Mouse (Mus musculus) ES-E14 (cell line): ENCODE data around the gene Txndc17. TPM values are rescaled to one million over a fixed set of nuclear protein-coding genes. Genes with fewer than 3 reads are reported as not detected.

Source experiments
- DNase-seq: peaks from one replicate; pipeline ENCODE4 v3.0.0-alpha.2; 2013; ENCODE audit warnings: low read depth, low spot score
- H3K27ac ChIP-seq: 2 replicates; pipeline ENCODE4 v1.5.1; 2012; ENCODE audit warnings: low read depth, mild to moderate bottlenecking, low read length, moderate library complexity, mixed read lengths; ENCODE audit not compliant: poor library complexity, insufficient read depth, severe bottlenecking
- H3K36me3 ChIP-seq: 2 replicates; pipeline ENCODE4 v1.6.1; 2012; ENCODE audit warnings: mild to moderate bottlenecking, low read length, moderate library complexity, mixed read lengths; ENCODE audit not compliant: control insufficient read depth, poor library complexity, insufficient read depth, severe bottlenecking
- H3K4me1 ChIP-seq, 2 experiments: fragments of 150-350 bp in 1 of 2; sonication (generic) in 1 of 2; 2 replicates each; pipeline ENCODE4 v1.6.1; 2012; ENCODE audit warnings: low read length in 2 of 2, mild to moderate bottlenecking in 1 of 2, mixed read lengths in 1 of 2; ENCODE audit not compliant: control insufficient read depth in 2 of 2, insufficient read depth in 2 of 2, poor library complexity in 1 of 2
- H3K4me3 ChIP-seq, 2 experiments: fragments of 150-350 bp in 1 of 2; sonication (generic) in 1 of 2; 2 replicates each; pipeline ENCODE4 v1.5.1; 2012; ENCODE audit warnings: low read length in 2 of 2, low read depth in 1 of 2, mild to moderate bottlenecking in 1 of 2, mixed read lengths in 1 of 2; ENCODE audit not compliant: insufficient read depth in 1 of 2, poor library complexity in 1 of 2, severe bottlenecking in 1 of 2
- H3K9ac ChIP-seq: 2 replicates; pipeline ENCODE4 v1.6.1; 2012; ENCODE audit warnings: low read depth, mild to moderate bottlenecking, low read length, mixed read lengths; ENCODE audit not compliant: poor library complexity, insufficient read depth, severe bottlenecking
- H3K9me3 ChIP-seq: fragments of 150-350 bp; sonication (generic); 2 replicates; pipeline ENCODE4 v1.6.1; 2012; ENCODE audit warnings: low read depth, mild to moderate bottlenecking, low read length; ENCODE audit not compliant: control insufficient read depth, insufficient read depth
- CHD2 ChIP-seq: IDR thresholded peaks from 2 replicates; pipeline ENCODE4 v1.6.1; 2014; ENCODE audit warnings: mild to moderate bottlenecking, low read depth, low read length, inconsistent platforms
- HCFC1 ChIP-seq: IDR thresholded peaks from 2 replicates; pipeline ENCODE4 v1.6.1; 2012; ENCODE audit warnings: low read length, inconsistent platforms, borderline replicate concordance; ENCODE audit not compliant: insufficient read depth
- MAFK ChIP-seq: IDR thresholded peaks from 2 replicates; pipeline ENCODE4 v1.6.1; 2014; ENCODE audit warnings: mild to moderate bottlenecking, low read depth, low read length, inconsistent platforms; ENCODE audit not compliant: insufficient read depth
- ZC3H11A ChIP-seq: IDR thresholded peaks from 2 replicates; pipeline ENCODE4 v1.6.1; 2012; ENCODE audit warnings: low read depth, mild to moderate bottlenecking, inconsistent platforms, low read length, borderline replicate concordance
- ZNF384 ChIP-seq: IDR thresholded peaks from 2 replicates; pipeline ENCODE4 v1.6.1; 2012; ENCODE audit warnings: low read depth, low read length, inconsistent platforms
- in situ Hi-C, 2 experiments: fragments of 600-800 bp; cut with MboI; formaldehyde crosslinking; loops; one replicate each; pipeline ENCODE4 v1.15.1; 2025; ENCODE audit warnings: low sequenced_read_pairs in 2 of 2, inconsistent platforms in 1 of 2; ENCODE audit not compliant: unreplicated experiment in 2 of 2
- total RNA-seq: library from RNA; depleted of rRNA; stranded (reverse); fragments of 300-350 nt; gene quantifications from 2 replicates; pipeline ENCODE4 v1.2.3, GENCODE M21; 2012

The Txndc17 gene
- total RNA-seq, 1 experiment = 126 TPM

DNA sequence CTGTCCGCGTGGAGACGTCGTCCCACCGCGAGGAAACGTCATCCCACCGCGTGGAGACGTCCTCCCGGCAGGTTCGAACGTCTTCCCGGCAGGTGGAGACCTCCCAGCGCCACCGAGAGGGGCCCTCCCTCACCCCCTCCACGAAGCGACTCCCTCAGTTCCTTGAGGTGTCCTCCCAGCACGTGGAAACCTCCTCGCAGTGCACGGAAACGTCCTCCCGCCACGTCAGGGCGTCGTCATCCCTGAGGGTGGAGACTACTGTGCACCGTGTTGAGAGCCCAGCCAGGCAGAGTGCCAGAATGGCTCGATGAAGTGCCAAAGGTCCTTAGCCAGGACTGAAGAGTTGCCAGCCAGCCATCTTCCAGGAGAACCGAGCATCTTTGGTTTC is 8.1 kb downstream of the Txndc17 start, which contains the start of gene Med31:
Med31 (minus strand) TSS at position 183 of the 388 bp plus-strand sequence.
- in situ Hi-C loops = loop anchor here (5.0 to 25.0 kb wide), 3 partner anchors 122 to 222 kb away; partner anchors contain the start of genes Ggt6 (in 1 of the 2) and Mybbp1a (in 1 of the 2)
- peak within 1 kb of the TSS; percentile 80 to 94 for H3K4me3 ChIP-seq
- peaks cover 6% of the 10 kb centered on the region for H3K36me3 ChIP-seq
- H3K4me1 ChIP-seq = no peaks in the 10 kb centered on the region
- no peaks in the 10 kb centered on the region for H3K9me3 ChIP-seq
- TF ChIP-seq CHD2 (no peak), ZC3H11A (no peak), ZNF384 (no peak)
- H3K27ac ChIP-seq = peak within 1 kb of the TSS; percentile 26; the same call in 1 of the 2 replicates
- DNase-seq = no peak
- H3K9ac ChIP-seq = peak within 1 kb of the TSS; percentile 90

- in situ Hi-C loops = loop anchor here (5.0 to 25.0 kb wide), 3 partner anchors 120 to 220 kb away; partner anchors contain the start of genes Ggt6 (in 1 of the 2) and Mybbp1a (in 1 of the 2)
- no peak for DNase-seq
- Histone ChIP-seq H3K9me3 (no peaks in the 10 kb centered on the region), H3K4me1 (no peaks in the 10 kb centered on the region), H3K27ac (no peak overlapping the region), H3K4me3 (no peak overlapping the region), H3K36me3 (no peaks in the 10 kb centered on the region), H3K9ac (no peak overlapping the region)
- TF ChIP-seq HCFC1 (no peak), ZC3H11A (no peak), ZNF384 (no peak), CHD2 (no peak), MAFK (no peak)
Measured at GRCm38 (mm10) chr11:72217116-72217515, 9.8 kb downstream of the Txndc17 start.

DNA sequence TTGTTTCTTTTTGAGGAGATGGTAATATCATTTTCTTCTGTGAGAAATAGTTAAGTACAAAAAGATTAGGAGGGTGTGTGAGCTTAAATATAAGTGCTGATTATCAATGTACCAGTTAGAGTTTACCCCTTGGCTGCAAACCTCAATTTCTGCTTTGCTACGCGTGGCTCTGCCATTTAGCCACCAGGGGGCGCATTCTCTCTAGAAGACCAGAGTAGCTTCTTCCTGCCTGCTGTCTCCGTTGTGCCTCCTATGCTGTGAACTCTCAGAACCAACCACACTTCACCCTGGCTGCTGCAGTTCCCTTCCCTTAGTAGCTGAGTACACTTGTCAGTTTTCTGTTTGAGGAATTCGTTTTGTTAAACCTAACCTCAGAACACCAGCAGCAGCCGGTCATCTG is 13.9 kb downstream of the Txndc17 start:
- in situ Hi-C loops = loop anchor here in 1 of 2 experiments (25.0 kb wide), 1 partner anchor 216 kb away; the partner anchor contains the start of genes Ggt6 and Mybbp1a
- Histone ChIP-seq H3K4me1 (peaks cover 0 to 2% of the 10 kb centered on the region in 2 experiments; a peak in 1 of 4 replicates), H3K9ac (no peak overlapping the region), H3K27ac (no peak overlapping the region), H3K4me3 (no peak overlapping the region), H3K36me3 (no peaks in the 10 kb centered on the region), H3K9me3 (no peaks in the 10 kb centered on the region)
- TF ChIP-seq ZC3H11A (peak; percentile 44; the same call in 1 of the 2 replicates), ZNF384 (no peak)
- peak; percentile 69 for DNase-seq

GRCm38 (mm10) chr11:72223414-72223813 is 16.1 kb downstream of the Txndc17 start:
- Histone ChIP-seq H3K9me3 (no peaks in the 10 kb centered on the region), H3K36me3 (no peaks in the 10 kb centered on the region), H3K9ac (no peak overlapping the region), H3K27ac (no peak overlapping the region), H3K4me1 (peaks cover 0 to 2% of the 10 kb centered on the region in 2 experiments; a peak in 1 of 4 replicates), H3K4me3 (no peak overlapping the region)
- TF ChIP-seq HCFC1 (no peak), MAFK (no peak), ZNF384 (no peak), CHD2 (no peak)
- in situ Hi-C loops = loop anchor here in 1 of 2 experiments (25.0 kb wide), 1 partner anchor 214 kb away; the partner anchor contains the start of genes Ggt6 and Mybbp1a
- no peak for DNase-seq

DNA sequence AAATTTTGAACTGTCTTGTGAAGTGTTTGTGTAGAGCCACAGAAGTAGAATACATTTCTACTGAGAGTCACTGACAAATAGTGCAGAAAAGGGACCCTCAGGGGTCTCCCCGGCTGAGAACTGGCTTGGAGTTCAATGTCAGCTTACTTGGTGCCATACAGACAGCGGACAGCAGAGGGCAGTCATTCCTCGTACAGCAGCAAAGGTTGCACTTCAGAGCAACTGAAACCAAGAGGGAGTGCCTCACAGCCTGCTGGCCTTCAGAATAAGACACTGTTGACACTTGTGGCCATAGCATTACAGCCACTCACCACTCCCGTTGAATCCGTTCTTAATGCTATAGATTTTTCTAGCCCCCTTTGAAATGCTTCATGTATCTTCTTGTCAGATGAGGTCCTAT is 17.5 kb downstream of the Txndc17 start:
- in situ Hi-C loops = loop anchor here in 1 of 2 experiments (25.0 kb wide), 1 partner anchor 212 kb away; the partner anchor contains the start of genes Ggt6 and Mybbp1a
- no peak overlapping the region for H3K27ac ChIP-seq
- H3K4me1 ChIP-seq = peaks cover 0 to 2% of the 10 kb centered on the region in 2 experiments; a peak in 1 of 4 replicates
- H3K36me3 ChIP-seq = no peaks in the 10 kb centered on the region
- H3K9ac ChIP-seq = no peak overlapping the region
- peak; percentile 60 for DNase-seq
- H3K4me3 ChIP-seq = no peak overlapping the region
- no peaks in the 10 kb centered on the region for H3K9me3 ChIP-seq
- no peak for TF ChIP-seq HCFC1
- TF ChIP-seq ZNF384 = no peak
- TF ChIP-seq ZC3H11A = peak; percentile 95
- no peak for TF ChIP-seq MAFK
- no peak for TF ChIP-seq CHD2
